Mouse (Mus musculus): ENCODE results near the gene Ptafr.

The Ptafr gene

GRCm38 (mm10) chr4:132563965-132564364 is at the start of gene Ptafr:
Gene Ptafr (plus strand): TSS chr4:132564067.
- DNase-seq (ENCODE audit: low spot score in 2 of 2), result peak; percentile 28 to 76

- peak; percentile 69 to 84 for DNase-seq (ENCODE audit: low spot score in 2 of 2)
These were observed 49.2 kb upstream of the Ptafr start for GRCm38 (mm10) chr4:132514555-132515135.

GRCm38 (mm10) chr4:132515369-132516155 is 48.3 kb upstream of the Ptafr start:
- DNase-seq (ENCODE audit: low spot score in 2 of 2), result peak; percentile 94 to 97

- no peak for DNase-seq (ENCODE audit: low spot score in 2 of 2)
These were observed 45.8 kb upstream of the Ptafr start for GRCm38 (mm10) chr4:132518066-132518465.

- DNase-seq (ENCODE audit: low spot score in 2 of 2), result no peak
These were observed 44.7 kb upstream of the Ptafr start for GRCm38 (mm10) chr4:132519188-132519587.

GRCm38 (mm10) chr4:132524321-132524741 is 39.5 kb upstream of the Ptafr start:
- DNase-seq (ENCODE audit: low spot score in 2 of 2), result no peak

- DNase-seq (ENCODE audit: low spot score in 2 of 2), result no peak
These were observed 39.1 kb upstream of the Ptafr start for GRCm38 (mm10) chr4:132524808-132525207.

- no peak for DNase-seq (ENCODE audit: low spot score in 2 of 2)
These were observed 37.2 kb upstream of the Ptafr start for GRCm38 (mm10) chr4:132526678-132527077.

- no peak for DNase-seq (ENCODE audit: low spot score in 2 of 2)
These were observed 35.8 kb upstream of the Ptafr start for GRCm38 (mm10) chr4:132527917-132528522.

GRCm38 (mm10) chr4:132529344-132529743 is 34.5 kb upstream of the Ptafr start:
- DNase-seq (ENCODE audit: low spot score in 2 of 2), result no peak

GRCm38 (mm10) chr4:132530033-132530804 is 33.6 kb upstream of the Ptafr start:
- DNase-seq (ENCODE audit: low spot score in 2 of 2), result no peak

- peak; percentile 45 to 56 for DNase-seq (ENCODE audit: low spot score in 2 of 2)
These were observed 31.4 kb upstream of the Ptafr start for GRCm38 (mm10) chr4:132532496-132532895.

GRCm38 (mm10) chr4:132532981-132533916 is 30.6 kb upstream of the Ptafr start, which contains the start of gene Atpif1:
Gene Atpif1 (minus strand): TSS chr4:132533659.
- DNase-seq (ENCODE audit: low spot score in 2 of 2), result peak; percentile 82 to 87

- peak; percentile 92 to 93 for DNase-seq (ENCODE audit: low spot score in 2 of 2)
These were observed 28.3 kb upstream of the Ptafr start, which contains the start of gene Dnajc8 for GRCm38 (mm10) chr4:132535406-132536121. Gene Dnajc8 (plus strand): TSS chr4:132535550.

- DNase-seq (ENCODE audit: low spot score in 2 of 2), result no peak
These were observed 24.4 kb upstream of the Ptafr start for GRCm38 (mm10) chr4:132539481-132539880.

- no peak for DNase-seq (ENCODE audit: low spot score in 2 of 2)
These were observed 22.5 kb upstream of the Ptafr start for GRCm38 (mm10) chr4:132541413-132541812.

- no peak for DNase-seq (ENCODE audit: low spot score in 2 of 2)
These were observed 21.1 kb upstream of the Ptafr start for GRCm38 (mm10) chr4:132542724-132543123.

GRCm38 (mm10) chr4:132545851-132546250 is 18.0 kb upstream of the Ptafr start:
- peak; percentile 38 to 70 for DNase-seq (ENCODE audit: low spot score in 2 of 2)

- no peak for DNase-seq (ENCODE audit: low spot score in 2 of 2)
These were observed 9.6 kb upstream of the Ptafr start for GRCm38 (mm10) chr4:132554221-132554620.

- no peak for DNase-seq (ENCODE audit: low spot score in 2 of 2)
These were observed 9.2 kb upstream of the Ptafr start for GRCm38 (mm10) chr4:132554653-132555052.

Data from heart, adult 9 months (tissue).